Mouse (Mus musculus): ENCODE data around the gene Ets1. TPM values are rescaled to one million over a fixed set of nuclear protein-coding genes. Genes with fewer than 3 reads are reported as not detected.

Ets1 gene
- polyA plus RNA-seq, 1 experiment from 2014 or later: 14.5 TPM

DNA sequence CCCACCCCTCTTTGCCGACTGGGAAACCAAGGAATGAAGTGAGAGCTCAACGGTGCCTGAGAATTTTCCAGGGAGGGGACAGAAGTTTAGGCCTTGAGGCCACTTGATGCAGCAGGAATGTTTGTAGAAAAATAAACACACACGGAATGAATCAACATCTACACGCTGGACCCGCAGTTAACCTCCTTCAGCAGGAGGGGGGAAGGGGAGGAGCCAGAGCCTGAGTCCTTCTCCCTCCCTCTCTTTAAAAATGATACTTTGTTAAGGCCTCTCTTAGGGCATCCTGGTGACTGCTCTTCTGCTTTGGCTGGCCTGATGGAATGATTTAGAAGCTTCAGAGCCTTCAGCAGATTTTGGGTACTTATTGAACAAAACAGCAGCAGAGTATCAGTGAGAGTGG lies 73.3 kb downstream of the Ets1 start:
- no peak overlapping the region for H3K4me3 ChIP-seq (ENCODE audit: low read depth, low read length)
- no peaks in the 10 kb centered on the region for H3K9me3 ChIP-seq (replicated peaks; ENCODE audit: control insufficient read depth, low read length)
- no peak for DNase-seq (ENCODE audit: low spot score)
- H3K36me3 ChIP-seq (ENCODE audit: control insufficient read depth, insufficient read depth, low read length): no peaks in the 10 kb centered on the region
- H3K4me1 ChIP-seq (ENCODE audit: control insufficient read depth, insufficient read depth, low read length): no peaks in the 10 kb centered on the region
- H3K9ac ChIP-seq (ENCODE audit: low read length): no peak overlapping the region
- H3K27ac ChIP-seq (ENCODE audit: low read depth, low read length): no peak overlapping the region
- WGBS: 34% methylated on average over 5 of the region's 5 CpGs
- H3K27me3 ChIP-seq (replicated peaks; ENCODE audit: control insufficient read depth, insufficient read depth, low read length): no peaks in the 10 kb centered on the region
- H3K4me2 ChIP-seq (ENCODE audit: low read length): no peak overlapping the region
- ATAC-seq: no peak

DNA sequence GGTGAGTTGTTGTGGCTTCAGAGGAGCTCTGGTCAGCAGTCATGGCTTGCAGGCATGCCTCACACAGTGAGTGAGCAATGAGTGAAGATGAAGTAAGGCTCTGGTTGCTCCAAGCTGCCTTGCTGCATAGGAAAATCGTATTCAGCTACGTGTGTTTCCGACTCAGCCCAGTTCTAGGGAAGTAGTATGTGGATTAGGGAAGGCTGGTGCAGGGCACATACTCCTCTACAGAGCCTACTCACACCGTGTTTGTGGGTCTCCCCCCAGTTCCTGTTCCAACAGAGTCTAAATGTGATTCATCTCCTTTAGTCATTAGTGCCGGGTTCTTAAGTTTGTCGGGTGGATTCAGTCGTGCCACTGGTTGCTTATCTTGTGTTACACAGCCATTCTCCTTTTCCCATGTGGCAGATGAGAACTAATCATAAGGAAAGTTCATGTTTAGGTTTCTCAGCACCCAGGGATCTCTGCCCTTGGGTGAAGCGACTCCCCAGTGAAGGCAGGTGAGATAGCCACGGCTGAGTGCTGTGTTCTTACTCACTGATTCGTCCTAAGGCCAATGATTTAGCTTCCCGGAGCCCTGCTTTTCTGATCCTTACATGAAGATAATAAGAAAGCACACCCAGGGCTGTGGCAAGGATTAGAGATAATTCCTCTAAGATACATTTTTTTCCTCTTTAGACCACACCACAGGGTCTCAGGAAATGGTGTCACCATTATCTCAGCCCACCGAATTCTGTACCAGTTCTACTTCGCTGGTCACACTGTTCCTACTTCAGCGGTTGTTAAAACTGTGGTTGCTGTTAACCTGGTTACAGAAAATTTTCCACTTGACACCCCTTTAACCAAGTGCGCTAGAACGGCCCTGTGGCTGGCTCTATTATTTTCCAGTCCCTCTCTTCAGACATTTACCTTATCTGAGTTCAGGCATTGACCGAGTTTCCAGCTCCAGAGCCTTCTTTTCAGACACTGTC lies 74.0 kb downstream of the Ets1 start:
- Histone ChIP-seq H3K4me1 (ENCODE audit: control insufficient read depth, insufficient read depth, low read length) (no peaks in the 10 kb centered on the region), H3K4me2 (ENCODE audit: low read length) (no peak overlapping the region), H3K4me3 (ENCODE audit: low read depth, low read length) (no peak overlapping the region), H3K27ac (ENCODE audit: low read depth, low read length) (no peak overlapping the region), H3K27me3 (replicated peaks; ENCODE audit: control insufficient read depth, insufficient read depth, low read length) (no peaks in the 10 kb centered on the region), H3K9ac (ENCODE audit: low read length) (no peak overlapping the region), H3K36me3 (ENCODE audit: control insufficient read depth, insufficient read depth, low read length) (no peaks in the 10 kb centered on the region), H3K9me3 (replicated peaks; ENCODE audit: control insufficient read depth, low read length) (no peaks in the 10 kb centered on the region)
- 85% methylated on average over 17 of the region's 17 CpGs for WGBS
- DNase-seq (ENCODE audit: low spot score) (no peak), ATAC-seq (no peak)

DNA sequence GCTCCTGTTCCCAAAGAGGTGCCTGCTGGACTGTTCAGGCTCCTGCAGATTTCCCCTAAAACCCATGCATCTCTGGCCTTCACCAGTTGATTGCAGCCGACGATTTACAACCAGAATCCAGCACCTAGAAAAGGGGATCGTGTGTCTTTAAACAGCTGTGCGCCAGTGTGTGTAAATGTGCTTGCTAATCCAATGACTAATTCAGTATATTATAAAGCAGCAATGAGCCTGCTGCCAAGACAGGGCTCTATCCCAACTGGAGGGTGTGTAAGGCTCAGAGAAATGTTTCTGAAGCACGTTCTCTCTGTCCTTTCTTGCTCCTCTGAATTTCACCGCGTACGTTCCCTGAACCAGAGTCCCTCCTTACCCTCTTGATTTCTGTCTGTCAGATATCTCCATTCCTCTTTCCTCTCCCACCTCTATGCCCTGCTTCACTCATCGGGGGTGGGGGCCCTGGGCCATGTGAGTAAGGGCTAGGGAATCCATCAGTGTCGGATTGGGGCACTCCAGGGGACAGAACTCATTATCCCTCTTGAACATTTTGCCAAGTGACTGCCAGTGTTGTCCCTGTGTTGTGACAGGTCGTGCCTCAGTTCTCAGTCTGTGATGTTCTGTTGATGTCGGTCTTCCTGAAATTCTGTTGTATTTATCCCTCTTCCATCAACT lies 75.1 kb downstream of the Ets1 start:
- DNase-seq (ENCODE audit: low spot score): no peak
- no peak overlapping the region for H3K9ac ChIP-seq (ENCODE audit: low read length)
- no peak overlapping the region for H3K27ac ChIP-seq (ENCODE audit: low read depth, low read length)
- H3K4me3 ChIP-seq (ENCODE audit: low read depth, low read length): no peak overlapping the region
- no peak overlapping the region for H3K4me2 ChIP-seq (ENCODE audit: low read length)
- no peak for ATAC-seq
- H3K4me1 ChIP-seq (ENCODE audit: control insufficient read depth, insufficient read depth, low read length): peaks cover 2% of the 10 kb centered on the region; the same call in 1 of the 2 replicates
- H3K27me3 ChIP-seq (replicated peaks; ENCODE audit: control insufficient read depth, insufficient read depth, low read length): no peaks in the 10 kb centered on the region
- H3K36me3 ChIP-seq (ENCODE audit: control insufficient read depth, insufficient read depth, low read length): no peaks in the 10 kb centered on the region
- no peaks in the 10 kb centered on the region for H3K9me3 ChIP-seq (replicated peaks; ENCODE audit: control insufficient read depth, low read length)
- WGBS: 83% methylated on average over 12 of the region's 12 CpGs

DNA sequence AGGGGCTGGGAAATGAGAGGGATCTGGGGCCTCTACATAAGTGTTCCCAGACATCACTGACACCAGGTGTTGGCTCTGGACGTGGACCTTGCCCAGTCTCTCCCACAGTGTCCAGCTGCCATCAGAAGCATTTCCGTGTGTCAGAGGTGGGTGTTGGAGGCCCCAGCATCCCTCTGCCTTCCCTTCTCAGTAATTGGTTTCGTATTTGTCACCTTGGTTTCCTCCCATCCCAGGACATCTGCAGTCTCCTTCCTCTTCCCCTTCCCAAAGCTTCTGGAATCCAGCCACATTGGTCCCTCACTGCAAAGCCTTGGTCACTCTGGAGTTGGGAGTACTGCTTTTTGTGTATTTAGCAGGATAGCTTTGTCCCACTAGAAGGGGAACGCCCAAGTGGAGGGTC lies 75.7 kb downstream of the Ets1 start:
- no peak overlapping the region for H3K27ac ChIP-seq (ENCODE audit: low read depth, low read length)
- H3K9ac ChIP-seq (ENCODE audit: low read length): no peak overlapping the region
- H3K27me3 ChIP-seq (replicated peaks; ENCODE audit: control insufficient read depth, insufficient read depth, low read length): no peaks in the 10 kb centered on the region
- H3K36me3 ChIP-seq (ENCODE audit: control insufficient read depth, insufficient read depth, low read length): no peaks in the 10 kb centered on the region
- H3K4me3 ChIP-seq (ENCODE audit: low read depth, low read length): no peak overlapping the region
- DNase-seq (ENCODE audit: low spot score) (no peak), ATAC-seq (no peak)
- no peak overlapping the region for H3K4me2 ChIP-seq (ENCODE audit: low read length)
- H3K9me3 ChIP-seq (replicated peaks; ENCODE audit: control insufficient read depth, low read length): no peaks in the 10 kb centered on the region
- H3K4me1 ChIP-seq (ENCODE audit: control insufficient read depth, insufficient read depth, low read length): peaks cover 3% of the 10 kb centered on the region; the same call in 1 of the 2 replicates
- 82% methylated on average over 4 of the region's 4 CpGs for WGBS

DNA sequence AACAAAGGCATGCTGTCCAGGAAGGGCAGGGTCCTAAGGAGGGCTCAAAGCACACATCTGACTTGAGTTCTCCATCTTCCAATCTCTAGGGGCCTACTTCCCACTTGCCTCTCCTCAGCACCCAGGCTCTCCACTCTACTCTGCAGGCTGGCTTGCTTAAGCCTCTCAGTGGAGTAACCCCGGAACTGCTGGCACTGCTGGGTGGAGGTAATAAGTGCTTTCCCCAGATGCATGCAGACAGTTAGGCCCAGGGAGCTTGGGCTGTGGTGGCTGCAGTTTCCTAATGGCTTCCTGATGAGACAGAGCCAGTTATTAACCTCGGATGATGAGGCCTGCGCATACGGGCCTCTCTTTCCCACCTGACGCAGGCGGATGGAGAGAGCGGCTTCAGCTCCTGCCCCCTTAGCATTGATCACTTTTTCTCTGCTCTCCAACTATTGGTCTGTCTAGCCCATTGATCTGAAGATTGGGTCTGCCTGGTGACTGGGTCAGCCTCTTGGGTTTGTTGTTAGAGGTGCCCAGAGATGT lies 76.4 kb downstream of the Ets1 start:
- no peak for DNase-seq (ENCODE audit: low spot score)
- H3K4me3 ChIP-seq (ENCODE audit: low read depth, low read length): no peak overlapping the region
- H3K9ac ChIP-seq (ENCODE audit: low read length): no peak overlapping the region
- H3K4me1 ChIP-seq (ENCODE audit: control insufficient read depth, insufficient read depth, low read length): peaks cover 6% of the 10 kb centered on the region; the same call in 1 of the 2 replicates
- no peak overlapping the region for H3K27ac ChIP-seq (ENCODE audit: low read depth, low read length)
- H3K9me3 ChIP-seq (replicated peaks; ENCODE audit: control insufficient read depth, low read length): no peaks in the 10 kb centered on the region
- no peaks in the 10 kb centered on the region for H3K27me3 ChIP-seq (replicated peaks; ENCODE audit: control insufficient read depth, insufficient read depth, low read length)
- no peak for ATAC-seq
- no peaks in the 10 kb centered on the region for H3K36me3 ChIP-seq (ENCODE audit: control insufficient read depth, insufficient read depth, low read length)
- no peak overlapping the region for H3K4me2 ChIP-seq (ENCODE audit: low read length)
- WGBS: 92% methylated on average over 7 of the region's 7 CpGs

DNA sequence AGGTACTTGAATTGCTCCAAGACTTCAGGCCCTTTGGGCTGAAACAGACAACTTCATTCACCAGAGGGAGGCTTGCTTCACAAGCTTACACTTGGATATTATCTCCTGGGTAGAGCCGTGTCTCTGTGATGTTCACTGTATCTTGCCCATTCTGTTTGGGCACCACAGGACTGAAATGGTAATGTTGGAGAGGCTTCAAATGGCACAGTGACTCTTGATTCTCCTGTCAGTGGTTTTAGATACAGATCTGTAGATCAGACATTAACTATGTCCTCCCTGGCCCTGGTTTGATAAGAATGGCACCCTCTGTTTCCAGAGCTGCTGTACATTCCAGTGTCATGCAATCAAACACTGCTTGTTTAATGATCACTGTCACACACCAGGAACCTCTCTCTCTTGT lies 77.1 kb downstream of the Ets1 start:
- DNase-seq (ENCODE audit: low spot score): no peak
- no peaks in the 10 kb centered on the region for H3K36me3 ChIP-seq (ENCODE audit: control insufficient read depth, insufficient read depth, low read length)
- no peak for ATAC-seq
- peaks cover 6% of the 10 kb centered on the region; the same call in 1 of the 2 replicates for H3K4me1 ChIP-seq (ENCODE audit: control insufficient read depth, insufficient read depth, low read length)
- no peaks in the 10 kb centered on the region for H3K27me3 ChIP-seq (replicated peaks; ENCODE audit: control insufficient read depth, insufficient read depth, low read length)
- H3K4me2 ChIP-seq (ENCODE audit: low read length): no peak overlapping the region
- no peaks in the 10 kb centered on the region for H3K9me3 ChIP-seq (replicated peaks; ENCODE audit: control insufficient read depth, low read length)
- no peak overlapping the region for H3K9ac ChIP-seq (ENCODE audit: low read length)
- H3K4me3 ChIP-seq (ENCODE audit: low read depth, low read length): no peak overlapping the region
- no peak overlapping the region for H3K27ac ChIP-seq (ENCODE audit: low read depth, low read length)
- 90% methylated on average over 1 of the region's 1 CpGs for WGBS

DNA sequence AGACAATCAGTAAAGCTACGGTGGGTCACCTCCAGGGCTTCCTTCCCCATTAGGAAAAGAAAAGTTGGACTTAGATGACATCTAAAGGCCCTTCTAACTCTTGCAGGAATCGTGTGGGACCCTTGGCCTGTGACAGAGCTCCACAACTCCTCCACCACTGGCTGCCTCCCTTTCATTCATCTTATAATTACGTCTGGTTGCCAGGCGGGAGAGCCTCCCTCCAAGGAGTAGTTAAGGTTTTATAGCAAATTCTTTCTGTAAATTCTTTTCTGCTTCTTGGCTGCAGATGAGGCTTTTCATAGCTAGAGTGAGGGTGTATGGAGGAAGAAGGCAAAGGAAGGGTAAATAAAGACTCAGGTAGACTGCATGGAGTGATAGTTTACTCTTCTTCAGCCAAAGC lies 77.8 kb downstream of the Ets1 start:
- no peak for ATAC-seq
- H3K27ac ChIP-seq (ENCODE audit: low read depth, low read length): no peak overlapping the region

DNA sequence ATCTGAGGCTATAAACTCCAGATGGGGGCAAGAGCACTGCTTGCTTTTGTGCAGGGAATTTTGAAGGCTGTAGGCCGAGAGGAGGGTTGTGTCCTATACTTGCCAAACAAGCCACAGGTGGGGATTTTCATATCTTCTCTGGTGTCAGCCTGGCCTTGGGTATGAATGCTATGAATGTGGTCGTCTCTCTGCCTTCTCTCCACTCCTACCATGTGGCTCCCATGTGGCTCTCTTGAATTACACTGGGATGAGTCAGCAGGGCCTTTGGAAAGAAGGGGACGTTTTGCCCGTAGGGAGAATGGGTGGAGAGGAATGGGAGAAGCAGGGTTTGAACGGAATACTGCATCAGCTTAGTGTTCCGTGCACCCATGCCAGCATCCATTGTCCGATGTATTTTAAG lies 78.5 kb downstream of the Ets1 start:
- Histone ChIP-seq H3K4me3 (ENCODE audit: low read depth, low read length) (no peak overlapping the region), H3K27ac (ENCODE audit: low read depth, low read length) (no peak overlapping the region), H3K36me3 (ENCODE audit: control insufficient read depth, insufficient read depth, low read length) (no peaks in the 10 kb centered on the region), H3K4me1 (ENCODE audit: control insufficient read depth, insufficient read depth, low read length) (peaks cover 6% of the 10 kb centered on the region; the same call in 1 of the 2 replicates), H3K4me2 (ENCODE audit: low read length) (no peak overlapping the region), H3K9me3 (replicated peaks; ENCODE audit: control insufficient read depth, low read length) (no peaks in the 10 kb centered on the region), H3K9ac (ENCODE audit: low read length) (no peak overlapping the region), H3K27me3 (replicated peaks; ENCODE audit: control insufficient read depth, insufficient read depth, low read length) (no peaks in the 10 kb centered on the region)
- DNase-seq (ENCODE audit: low spot score) (no peak), ATAC-seq (no peak)
- 84% methylated on average over 7 of the region's 7 CpGs for WGBS

More for the DNA sequence above, 77.8 kb downstream of the Ets1 start:
- WGBS: 68% methylated on average over 4 of the region's 4 CpGs
- H3K9me3 ChIP-seq (replicated peaks; ENCODE audit: control insufficient read depth, low read length): no peaks in the 10 kb centered on the region
- H3K36me3 ChIP-seq (ENCODE audit: control insufficient read depth, insufficient read depth, low read length): no peaks in the 10 kb centered on the region
- H3K4me3 ChIP-seq (ENCODE audit: low read depth, low read length): no peak overlapping the region
- peaks cover 6% of the 10 kb centered on the region; the same call in 1 of the 2 replicates for H3K4me1 ChIP-seq (ENCODE audit: control insufficient read depth, insufficient read depth, low read length)
- H3K9ac ChIP-seq (ENCODE audit: low read length): no peak overlapping the region
- no peak for DNase-seq (ENCODE audit: low spot score)
- no peaks in the 10 kb centered on the region for H3K27me3 ChIP-seq (replicated peaks; ENCODE audit: control insufficient read depth, insufficient read depth, low read length)
- H3K4me2 ChIP-seq (ENCODE audit: low read length): no peak overlapping the region
